Mouse (Mus musculus): ENCODE results near the gene 4930451I11Rik. TPM values are rescaled to one million over a fixed set of nuclear protein-coding genes. Genes with fewer than 3 reads are reported as not detected.

4930451I11Rik gene
- total RNA-seq, 2 experiments from 2014 or later: not detected

GRCm38 (mm10) chr7:126801057-126801422 is 30.4 kb downstream of the 4930451I11Rik start:
- DNase-seq (ENCODE audit: low spot score in 2 of 2): no peak

GRCm38 (mm10) chr7:126800269-126801056 is 31.0 kb downstream of the 4930451I11Rik start:
- no peak for DNase-seq (ENCODE audit: low spot score in 2 of 2)

- peak in 1 of 2 experiments; percentile 53 for DNase-seq (ENCODE audit: low spot score in 2 of 2)
Measured at GRCm38 (mm10) chr7:126799468-126800268, 31.8 kb downstream of the 4930451I11Rik start.

GRCm38 (mm10) chr7:126799050-126799467 is 32.4 kb downstream of the 4930451I11Rik start:
- DNase-seq (ENCODE audit: low spot score in 2 of 2): peak; percentile 87 to 96

GRCm38 (mm10) chr7:126798127-126799049 is 33.1 kb downstream of the 4930451I11Rik start:
- DNase-seq (ENCODE audit: low spot score in 2 of 2): no peak

- DNase-seq (ENCODE audit: low spot score in 2 of 2): no peak
Measured at GRCm38 (mm10) chr7:126797411-126798126, 33.9 kb downstream of the 4930451I11Rik start, which contains the start of gene Fam57b. Gene Fam57b, plus strand, starts transcription at chr7:126797668.

GRCm38 (mm10) chr7:126796350-126796932 is 35.0 kb downstream of the 4930451I11Rik start:
- no peak for DNase-seq (ENCODE audit: low spot score in 2 of 2)

GRCm38 (mm10) chr7:126795387-126796317 is 35.8 kb downstream of the 4930451I11Rik start:
- DNase-seq (ENCODE audit: low spot score in 2 of 2): no peak

GRCm38 (mm10) chr7:126794271-126794605 is 37.2 kb downstream of the 4930451I11Rik start:
- DNase-seq (ENCODE audit: low spot score in 2 of 2): no peak

GRCm38 (mm10) chr7:126793456-126794270 is 37.8 kb downstream of the 4930451I11Rik start:
- no peak for DNase-seq (ENCODE audit: low spot score in 2 of 2)

- DNase-seq (ENCODE audit: low spot score in 2 of 2): no peak
Measured at GRCm38 (mm10) chr7:126792721-126793443, 38.6 kb downstream of the 4930451I11Rik start.

- DNase-seq (ENCODE audit: low spot score in 2 of 2): peak; percentile 94 to 99
Measured at GRCm38 (mm10) chr7:126791851-126792720, 39.4 kb downstream of the 4930451I11Rik start, which contains the start of gene Ppp4c. Gene Ppp4c, minus strand, starts transcription at chr7:126792496.

- DNase-seq (ENCODE audit: low spot score in 2 of 2): no peak
Measured at GRCm38 (mm10) chr7:126789141-126789540, 42.3 kb downstream of the 4930451I11Rik start.

GRCm38 (mm10) chr7:126786142-126786541 is 45.3 kb downstream of the 4930451I11Rik start:
- no peak for DNase-seq (ENCODE audit: low spot score in 2 of 2)

GRCm38 (mm10) chr7:126785056-126785455 is 46.4 kb downstream of the 4930451I11Rik start:
- DNase-seq (ENCODE audit: low spot score in 2 of 2): no peak

GRCm38 (mm10) chr7:126784469-126784868 is 47.0 kb downstream of the 4930451I11Rik start:
- DNase-seq (ENCODE audit: low spot score in 2 of 2): no peak

Data from gastrocnemius, postnatal 4 days (tissue).